Mouse (Mus musculus) urinary bladder, postnatal 25 days (tissue): ENCODE measurements around the gene 1190002N15Rik.
A peak's percentile ranks its signal among the peaks of the same experiment; 100 is the strongest.

Source experiments
- DNase-seq: peaks from one replicate; pipeline ENCODE4 v3.0.0; 2022; ENCODE audit warnings: low spot score

1190002N15Rik gene

DNA sequence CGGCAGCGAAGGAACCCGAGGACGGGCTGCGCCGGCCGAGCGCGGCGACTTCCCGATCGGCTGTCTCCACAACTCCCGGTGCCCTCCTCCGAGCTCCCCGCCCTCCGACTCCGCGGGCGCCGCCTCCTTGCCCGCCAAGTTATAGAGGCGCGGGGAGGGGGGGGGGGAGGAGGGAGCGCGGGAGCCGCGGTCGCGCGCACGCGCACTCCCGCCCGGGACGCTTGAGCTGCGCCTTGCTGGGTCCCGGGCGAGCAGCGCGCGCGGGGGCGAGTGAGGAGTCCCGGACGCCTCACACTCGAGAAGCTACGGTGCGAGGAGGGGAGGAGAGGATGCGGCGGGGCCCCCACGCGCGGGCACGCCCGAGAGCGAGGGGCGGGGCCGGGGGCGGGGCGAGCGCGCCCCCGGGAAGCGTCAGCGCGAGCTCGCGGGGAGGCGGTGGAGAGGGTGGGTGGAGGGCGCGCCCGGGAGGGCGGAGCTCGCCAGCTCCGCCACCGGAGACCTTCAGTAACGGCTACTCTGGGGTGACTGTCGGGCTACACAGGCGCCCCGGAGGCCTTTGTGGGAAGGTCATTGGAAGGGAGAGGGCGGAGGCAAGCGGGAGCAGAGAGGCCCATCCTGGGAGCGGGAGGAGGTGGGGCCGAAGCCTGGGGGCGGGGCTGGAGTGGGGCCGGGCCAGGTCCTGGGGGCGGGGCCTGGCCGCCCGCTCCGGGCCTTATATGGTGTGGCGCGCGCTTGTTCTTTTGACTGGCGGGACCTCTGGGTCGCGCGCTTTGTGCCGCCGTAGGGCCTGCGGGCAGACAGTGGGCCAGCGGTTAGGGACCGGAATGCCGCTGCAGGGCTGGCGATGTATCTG lies at the start of gene 1190002N15Rik:
Gene 1190002N15Rik, minus strand, starts transcription at position 112 of the 853 bp plus-strand sequence.
- DNase-seq: peak; percentile 90

DNA sequence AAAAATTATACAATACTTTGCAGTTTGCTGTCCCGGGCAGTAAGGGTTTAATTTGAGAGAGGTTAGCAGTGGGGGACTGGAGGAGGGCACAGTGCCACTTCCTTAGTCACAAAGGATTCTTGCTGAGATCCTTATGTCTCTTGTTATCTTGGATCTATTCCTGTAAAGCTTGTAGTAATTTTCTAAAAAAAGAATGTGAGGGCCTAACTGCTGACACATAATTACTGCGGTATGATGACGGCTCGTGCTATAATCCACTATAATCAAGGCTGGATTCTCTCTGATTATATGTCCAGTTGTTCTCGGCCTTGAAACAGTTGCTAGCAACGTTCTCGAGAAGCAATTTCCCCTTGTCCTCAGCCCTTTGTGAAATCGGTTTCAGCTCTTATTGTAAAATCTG lies 44.4 kb upstream of the 1190002N15Rik start:
- no peak for DNase-seq

DNA sequence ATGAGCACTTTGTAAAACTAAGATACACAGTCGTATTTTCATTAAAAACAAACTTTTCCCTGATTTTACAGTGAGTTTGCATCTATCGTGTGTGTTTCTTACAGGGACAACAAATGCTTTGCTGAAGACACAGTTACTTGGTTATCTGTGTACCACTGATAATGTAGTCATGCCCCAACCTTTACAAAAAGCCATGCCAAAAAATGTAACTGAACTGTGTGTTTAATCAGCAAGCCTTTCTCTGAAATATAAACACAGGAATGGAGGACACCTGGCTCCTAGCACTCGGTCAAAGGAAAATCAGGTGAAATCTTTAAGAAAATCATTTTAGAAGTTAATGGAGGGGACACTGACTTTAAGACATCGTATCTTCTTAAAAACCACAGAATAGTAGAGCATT lies 43.8 kb upstream of the 1190002N15Rik start:
- DNase-seq: no peak

DNA sequence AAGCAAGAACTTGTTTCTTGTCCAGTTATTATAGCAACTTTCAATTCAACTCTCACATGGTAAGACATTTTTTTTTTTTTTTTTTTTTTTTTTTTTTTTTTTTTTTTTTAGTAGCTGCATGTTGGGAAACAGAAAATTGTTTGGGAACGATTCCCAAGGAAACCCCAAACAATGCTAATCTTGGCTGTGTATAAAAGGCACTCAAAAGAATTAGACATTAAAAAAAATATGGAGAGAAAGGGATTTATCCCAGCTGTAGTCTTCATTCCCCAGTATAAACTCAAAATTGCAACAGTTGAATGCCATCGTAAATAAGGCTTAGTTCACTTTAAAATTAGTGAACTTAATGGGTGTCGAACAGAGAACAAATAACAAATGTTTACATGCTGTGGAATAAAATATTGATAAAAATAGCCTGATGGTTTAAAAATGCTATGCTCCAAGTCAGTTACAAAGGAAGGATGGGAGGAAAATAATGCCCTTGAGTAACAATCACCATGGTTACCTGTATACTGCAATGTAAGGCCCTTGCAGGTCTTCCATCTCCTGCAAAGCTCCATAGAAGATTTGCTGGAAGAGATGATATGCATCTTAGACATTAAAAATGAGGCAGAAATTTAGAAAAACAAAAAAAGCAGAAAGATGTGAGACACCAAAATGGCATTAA lies 42.3 kb upstream of the 1190002N15Rik start:
- DNase-seq: no peak

DNA sequence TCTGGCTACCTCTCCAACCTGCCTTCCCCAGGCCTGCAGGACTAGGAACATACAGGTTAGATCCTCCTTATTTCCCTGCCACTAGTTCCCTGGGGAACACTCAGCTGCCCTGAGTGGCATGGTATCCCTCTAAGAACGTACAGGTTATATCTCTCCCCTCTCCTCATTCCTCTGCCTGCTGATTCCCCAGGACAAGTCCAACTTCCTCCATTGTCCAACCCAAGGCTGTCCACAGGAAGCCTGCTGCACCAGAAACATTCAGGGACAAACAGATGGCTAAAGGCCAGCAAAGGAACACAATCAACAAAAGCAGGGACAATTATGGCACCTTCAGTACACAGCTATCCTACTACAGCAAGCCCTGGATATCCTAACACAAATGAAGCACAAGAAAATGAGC lies 33.9 kb upstream of the 1190002N15Rik start:
- DNase-seq: no peak

DNA sequence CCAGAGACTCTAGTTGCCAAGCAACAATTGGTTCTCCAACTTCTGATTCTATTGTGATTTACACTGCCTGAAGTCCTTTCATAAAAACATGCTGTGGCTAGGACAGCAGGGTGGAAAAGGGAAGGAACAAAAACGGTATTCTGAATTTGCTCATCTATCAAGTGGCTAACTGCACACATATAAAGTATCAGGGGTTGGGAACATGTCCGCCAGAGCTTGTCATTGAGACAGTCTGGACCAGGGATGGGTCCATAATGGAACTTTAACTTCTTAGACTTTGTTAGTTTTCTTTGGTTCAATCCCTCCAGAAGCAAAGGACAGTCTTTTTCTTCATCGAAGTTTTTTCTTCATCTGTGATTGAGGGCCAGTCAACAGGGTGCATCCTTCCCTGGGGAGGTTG lies 30.5 kb upstream of the 1190002N15Rik start:
- no peak for DNase-seq

DNA sequence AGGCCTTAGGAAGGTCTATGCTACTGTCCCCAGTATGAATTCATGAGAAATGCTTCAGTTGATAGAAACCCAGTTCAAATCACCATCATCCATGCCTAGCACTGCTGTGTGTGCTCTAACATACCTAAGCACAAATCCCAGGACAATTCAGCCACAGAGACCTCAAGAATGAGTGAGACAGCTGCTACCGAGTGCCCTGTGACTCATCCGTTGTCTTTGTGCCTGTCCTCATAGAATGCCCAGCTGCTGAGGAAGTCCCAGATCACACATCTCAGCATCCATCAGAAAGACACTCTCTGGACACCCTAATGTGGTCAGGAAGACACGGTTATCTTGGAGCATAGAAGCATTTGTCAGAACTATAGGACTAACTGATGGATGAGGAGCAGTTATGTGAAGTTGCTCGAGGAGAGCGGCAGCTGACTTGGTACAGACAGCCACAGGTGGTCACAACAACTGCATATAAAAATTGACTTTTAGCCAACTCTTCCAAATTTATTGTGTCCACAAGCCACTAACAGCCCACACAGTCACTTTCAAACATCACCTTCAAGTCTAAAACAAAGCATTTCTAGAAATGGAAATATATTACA lies 29.9 kb upstream of the 1190002N15Rik start:
- no peak for DNase-seq

DNA sequence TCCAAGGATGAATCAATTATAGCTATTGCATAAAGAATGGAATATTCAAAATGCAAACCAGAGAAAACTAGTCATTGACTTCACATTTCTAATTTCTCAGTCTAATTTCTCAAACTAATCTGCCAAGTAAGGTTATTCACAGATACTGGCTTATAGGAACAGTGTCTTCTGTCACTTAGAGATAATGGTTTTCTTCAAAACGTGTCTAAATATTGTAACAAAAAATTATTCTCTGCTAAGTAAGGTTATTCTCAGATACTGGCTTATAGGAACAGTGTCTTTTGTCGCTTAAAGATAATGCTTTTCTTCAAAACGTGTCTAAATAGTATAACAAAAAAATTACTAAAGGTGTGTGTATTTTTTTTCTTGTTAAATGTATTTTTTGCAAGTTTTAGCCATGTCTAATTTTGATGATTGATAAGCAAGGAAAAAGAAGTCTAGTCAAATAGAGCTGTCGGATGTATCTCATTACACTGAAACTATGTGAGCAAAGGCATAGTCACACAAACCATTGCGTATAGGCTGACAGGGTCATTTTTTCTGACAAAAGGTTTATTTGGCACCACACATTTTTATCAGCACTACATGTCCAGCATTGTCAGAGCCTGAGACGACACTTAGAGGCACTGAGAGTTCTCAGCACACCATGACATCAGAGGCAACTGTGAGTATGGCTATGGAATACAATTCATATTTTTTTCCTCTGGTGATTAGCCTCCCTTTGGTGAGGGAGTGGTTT lies 19.1 kb upstream of the 1190002N15Rik start:
- DNase-seq: no peak

DNA sequence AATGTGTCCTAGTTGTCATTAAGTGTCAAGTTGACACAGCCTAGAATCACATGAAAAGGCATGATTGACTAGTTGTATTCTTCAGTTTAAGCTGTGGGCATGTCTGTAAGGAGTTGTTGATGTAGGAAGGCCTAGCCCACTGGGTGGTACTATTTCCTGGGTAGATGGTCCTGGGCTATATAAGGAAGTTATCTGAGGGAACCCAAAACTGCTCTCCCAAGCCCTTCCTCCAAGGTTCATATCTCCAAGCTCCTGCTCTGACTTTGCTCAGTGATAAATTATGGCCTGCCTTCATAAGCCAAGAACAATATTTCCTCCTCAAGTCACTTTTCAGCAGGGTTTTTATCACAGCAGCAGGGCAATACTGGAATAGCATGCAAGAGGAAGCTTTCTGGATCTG lies 18.4 kb upstream of the 1190002N15Rik start:
- DNase-seq: no peak

DNA sequence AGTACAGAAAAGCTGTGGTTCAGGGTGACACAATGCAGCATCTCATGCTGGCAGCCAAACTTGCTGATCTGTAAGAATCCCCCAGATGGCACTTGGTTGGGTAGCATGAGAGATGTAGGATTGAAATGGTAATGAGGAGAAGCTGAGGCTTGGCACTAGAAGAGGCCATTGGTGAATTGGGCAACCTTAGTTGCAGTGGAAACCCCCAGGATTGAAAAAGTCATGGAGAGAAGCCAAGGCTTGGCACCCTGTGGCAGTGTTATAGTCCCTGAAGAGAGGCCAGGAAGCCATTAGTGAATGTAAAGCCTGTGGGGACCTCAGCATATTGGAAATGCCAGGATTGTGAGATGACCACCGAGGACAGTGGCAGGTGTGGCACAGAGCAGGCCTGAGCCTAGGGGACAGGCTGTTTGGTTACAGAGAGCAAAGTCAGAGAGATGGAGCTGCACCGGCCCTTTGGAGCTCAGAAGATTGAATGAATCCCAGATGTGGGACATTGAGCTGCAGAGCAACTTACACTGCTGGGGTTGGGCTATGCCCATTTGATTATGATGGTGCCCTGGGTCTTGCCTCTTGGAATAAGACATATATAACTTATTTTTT lies 12.7 kb upstream of the 1190002N15Rik start:
- DNase-seq: no peak

DNA sequence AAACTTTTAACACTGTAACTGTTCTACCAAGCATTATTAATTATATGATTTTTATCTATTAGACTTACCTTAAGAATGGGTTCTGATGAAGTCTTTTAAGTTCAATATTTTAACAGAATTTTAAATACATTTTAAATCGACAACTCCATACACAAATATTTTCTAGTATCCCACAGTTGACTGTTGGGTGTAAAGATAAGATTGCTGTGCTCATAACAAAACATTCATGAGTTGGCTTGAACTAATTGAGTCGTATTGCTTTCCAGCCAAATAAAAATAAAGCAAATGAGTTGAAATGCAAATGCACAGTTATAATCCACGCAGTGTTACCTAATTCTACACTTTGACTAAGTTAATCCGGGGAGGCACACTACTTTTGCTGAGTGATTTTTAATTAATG lies 6.0 kb upstream of the 1190002N15Rik start:
- no peak for DNase-seq

DNA sequence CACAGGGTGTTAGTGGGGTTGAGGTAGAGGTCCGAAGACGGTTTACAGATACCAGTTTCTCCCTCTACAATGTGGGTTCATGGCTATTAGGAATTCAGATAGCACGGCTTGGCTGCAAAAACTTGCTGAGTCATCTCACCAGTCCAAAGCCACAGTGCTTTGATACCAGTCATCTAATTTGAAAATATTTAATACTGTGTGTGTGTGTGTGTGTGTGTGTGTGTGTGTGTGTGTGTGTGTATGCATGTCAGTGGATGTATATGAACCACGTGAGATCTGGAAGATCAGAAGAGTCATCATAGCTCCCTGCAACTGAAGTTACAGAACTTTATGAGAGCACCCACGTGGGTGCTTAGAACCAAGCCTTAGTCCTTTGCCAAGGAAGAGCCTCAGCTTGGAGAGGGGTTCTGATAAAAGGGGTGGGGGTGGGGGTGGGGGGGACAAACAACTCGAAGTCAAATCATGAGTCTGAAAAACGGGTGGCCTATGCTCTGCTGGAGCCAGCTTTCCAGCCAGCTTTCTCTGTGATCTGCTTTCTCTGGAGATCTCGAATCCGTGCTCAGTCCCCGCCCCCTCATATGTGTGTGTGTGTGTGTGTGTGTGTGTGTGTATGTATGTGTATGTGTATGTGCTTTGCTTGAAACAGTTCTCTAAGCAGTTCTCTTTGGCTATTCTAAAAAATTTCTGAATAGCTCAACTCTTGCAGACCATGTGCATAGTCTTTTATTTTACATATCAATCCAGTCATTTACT lies 2.6 kb upstream of the 1190002N15Rik start:
- DNase-seq: no peak

DNA sequence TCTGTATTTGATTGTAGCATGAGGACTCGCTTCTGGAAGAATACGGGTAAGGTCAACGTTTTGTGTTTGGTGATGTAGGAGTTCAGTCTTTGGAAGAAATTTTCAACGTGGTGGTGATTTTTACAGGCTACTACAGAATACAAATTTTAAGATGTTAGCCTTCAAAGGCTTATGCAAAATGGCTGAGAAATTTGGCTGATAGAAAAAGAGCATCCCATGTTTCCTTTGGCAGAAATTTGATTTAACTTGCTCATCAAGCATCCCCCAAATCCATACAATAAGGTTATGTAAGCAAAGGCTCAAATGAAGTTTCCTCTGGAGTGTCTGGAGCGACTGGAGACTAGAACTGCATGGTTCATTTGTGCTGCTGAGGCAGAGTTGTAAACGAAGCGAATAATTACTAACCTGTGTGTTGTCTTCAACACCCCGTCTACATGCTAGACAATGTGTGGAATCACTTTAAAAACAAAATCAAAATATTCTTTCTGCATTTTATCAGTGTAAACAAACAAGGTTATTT lies 1.5 kb upstream of the 1190002N15Rik start:
- DNase-seq: no peak

DNA sequence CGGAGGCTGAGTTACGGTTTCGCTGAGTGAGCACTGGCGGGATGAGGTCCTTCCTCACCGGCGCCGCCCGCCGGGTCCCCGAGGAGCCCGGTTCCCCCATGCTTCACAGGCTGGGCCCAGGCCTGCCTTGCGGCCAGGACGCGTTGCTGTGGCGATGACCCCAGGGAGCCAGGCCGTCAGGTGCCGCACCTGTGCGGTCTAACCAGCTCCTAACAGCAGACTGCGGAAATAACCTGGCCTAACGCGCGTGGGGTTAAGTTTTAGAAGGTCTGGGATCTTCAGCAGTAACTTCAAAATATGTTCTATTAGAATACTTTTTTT lies 902 bp upstream of the 1190002N15Rik start:
- DNase-seq: no peak

DNA sequence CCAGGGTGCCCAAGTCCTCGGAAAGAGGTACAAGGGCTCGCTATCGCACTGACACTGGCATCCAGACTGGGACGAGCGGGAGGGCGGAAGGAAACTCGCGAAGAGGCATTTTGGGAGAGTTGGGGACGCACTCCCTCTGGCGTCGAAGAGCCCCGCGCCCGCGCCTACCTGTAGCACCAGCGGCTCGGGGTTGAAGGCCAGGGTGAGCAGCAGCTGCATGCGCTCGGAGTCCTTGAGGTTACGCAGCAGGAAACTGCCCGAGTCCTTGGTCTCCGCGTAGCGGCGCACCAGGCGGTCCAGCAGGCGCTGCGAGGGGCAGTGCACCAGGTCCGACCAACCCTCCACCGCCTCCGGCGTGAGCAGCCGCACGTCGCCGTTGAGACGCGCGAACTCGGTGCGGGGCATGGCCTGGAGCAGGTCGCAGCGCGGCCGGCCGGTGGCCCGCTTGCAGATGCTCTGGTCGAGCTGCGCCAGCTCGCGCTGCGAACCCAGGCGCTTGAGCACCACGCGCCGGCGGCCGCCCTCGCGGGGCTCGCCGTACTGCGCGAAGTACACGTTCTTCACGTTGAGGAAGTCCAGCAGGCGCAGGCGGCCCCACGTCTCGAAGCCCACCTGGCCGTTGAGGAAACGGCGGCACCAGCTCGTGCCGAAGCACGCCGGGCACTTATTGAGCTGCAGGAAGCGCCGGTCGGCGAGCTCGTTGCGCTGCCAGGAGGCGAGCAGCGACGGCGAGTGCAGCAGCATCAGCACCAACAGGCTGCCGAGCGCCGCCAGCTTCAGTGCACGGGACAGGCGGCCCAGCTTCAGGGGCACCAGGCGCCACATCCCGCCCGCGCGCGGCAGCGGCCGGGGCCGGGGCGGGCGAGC lies 597 bp downstream of the 1190002N15Rik start:
- peak; percentile 53 for DNase-seq

DNA sequence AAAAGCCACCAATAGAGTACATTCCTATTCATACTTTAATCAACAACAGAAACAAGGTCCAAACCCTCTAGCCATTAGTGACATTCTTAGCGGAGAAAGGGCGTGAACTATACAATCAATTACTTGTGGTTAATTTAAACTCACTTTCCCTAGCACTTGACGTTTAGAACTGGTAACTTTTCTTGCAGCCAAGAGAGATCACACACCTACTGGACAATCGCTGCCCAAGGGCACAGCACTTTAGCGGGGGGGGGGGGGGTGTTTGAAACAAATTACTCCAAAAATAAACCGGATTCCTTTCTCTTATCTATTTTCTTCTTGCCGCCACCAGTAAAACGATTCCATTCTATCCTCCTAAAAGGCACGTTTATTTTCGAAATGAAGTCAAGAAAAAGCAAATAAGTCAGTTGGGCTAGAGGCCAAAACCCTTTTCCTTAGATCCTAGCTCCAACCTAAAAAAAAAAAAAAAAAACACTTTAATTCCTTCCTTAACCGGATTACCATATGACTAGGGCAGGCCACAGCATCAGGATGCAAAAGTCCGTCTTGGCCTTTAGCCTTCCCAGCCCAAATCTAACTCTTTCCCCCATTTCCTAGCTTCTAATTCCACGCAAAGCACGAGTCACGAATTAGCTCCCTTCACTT lies 1.5 kb downstream of the 1190002N15Rik start:
- DNase-seq: no peak

DNA sequence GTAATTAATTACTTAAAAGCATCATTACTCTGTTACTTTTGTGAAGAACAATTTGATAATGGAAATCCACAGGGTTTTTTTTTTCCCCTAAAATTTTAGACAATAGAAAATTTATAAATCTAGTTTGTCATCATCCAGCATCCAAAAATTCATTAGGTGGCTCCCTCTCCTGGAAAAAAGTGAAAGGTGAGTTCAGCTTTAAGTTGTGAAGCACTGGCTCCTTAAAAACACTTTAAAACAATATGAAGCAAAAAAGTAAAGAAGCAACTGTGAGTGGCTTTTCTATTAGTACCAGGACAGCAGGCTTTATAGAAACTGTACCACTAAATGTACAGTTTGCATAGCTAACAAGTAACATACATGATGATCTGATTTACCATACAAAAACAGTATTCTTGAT lies 3.1 kb downstream of the 1190002N15Rik start:
- DNase-seq: no peak

DNA sequence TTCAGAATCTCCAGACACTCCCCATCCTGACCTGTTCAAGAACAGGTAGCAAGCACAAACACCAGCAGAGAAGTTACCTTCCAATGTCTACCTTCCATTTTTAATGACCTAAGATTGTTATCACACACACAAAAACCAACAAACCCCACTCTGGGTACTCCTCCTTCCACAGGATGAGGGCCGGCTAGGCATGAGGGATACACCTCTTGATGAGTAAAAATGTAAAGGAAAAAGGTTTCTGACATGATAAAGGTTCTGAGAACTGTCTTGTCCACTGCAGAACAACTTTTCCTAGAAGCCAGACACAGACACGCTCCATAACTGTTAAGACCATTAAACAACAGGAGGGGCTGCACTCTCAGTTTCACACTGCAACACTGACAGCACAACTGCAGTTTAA lies 3.7 kb downstream of the 1190002N15Rik start:
- no peak for DNase-seq

DNA sequence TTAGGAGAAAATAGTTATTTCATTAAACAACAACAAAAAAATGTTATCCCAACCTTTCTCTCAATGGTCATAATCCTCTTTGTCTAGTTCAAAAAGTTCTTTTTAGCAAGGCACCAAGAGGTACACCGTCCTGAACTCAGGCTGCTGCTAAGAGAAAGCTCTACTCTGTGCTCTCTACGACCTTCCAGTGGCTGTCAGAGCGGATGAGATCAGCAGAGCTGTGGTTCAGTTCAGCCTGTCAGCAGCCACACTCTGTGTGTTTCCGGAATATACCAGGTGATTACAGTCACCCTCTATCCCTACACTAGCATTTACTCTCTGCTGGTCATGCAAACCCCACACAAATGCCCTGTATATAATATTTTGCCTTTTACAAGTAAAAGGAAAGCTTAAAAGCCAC lies 4.2 kb downstream of the 1190002N15Rik start:
- no peak for DNase-seq

DNA sequence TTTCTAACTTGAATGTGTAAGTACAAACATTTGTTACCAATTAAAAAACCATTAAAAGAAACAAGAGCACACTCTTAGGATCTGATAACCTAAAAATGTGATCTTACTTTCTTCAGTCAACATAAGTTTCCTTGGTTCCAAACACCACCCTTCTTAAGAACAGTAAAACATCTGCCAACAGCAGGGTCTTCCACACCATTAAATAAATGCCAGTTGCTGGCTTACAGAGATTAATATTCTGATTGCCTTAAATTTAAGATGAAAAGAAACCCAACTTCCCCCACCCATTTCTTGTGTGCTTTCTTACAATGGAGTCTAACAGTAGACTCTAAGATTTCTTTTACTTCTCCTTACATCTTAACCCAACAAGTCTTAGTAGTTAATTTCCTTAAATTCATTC lies 7.9 kb downstream of the 1190002N15Rik start:
- no peak for DNase-seq
